Mouse (Mus musculus) embryonic fibroblast, embryonic 13.5 days (primary cell): Measurements from ENCODE around the gene 2610528A11Rik. TPM values are rescaled to one million over a fixed set of nuclear protein-coding genes. Genes with fewer than 3 reads are reported as not detected.

Experiments used
- H3K27ac ChIP-seq: 2 replicates; pipeline ENCODE4 v1.5.1; 2012; ENCODE audit warnings: low read length, control low read depth, inconsistent platforms; ENCODE audit not compliant: insufficient read depth
- H3K4me1 ChIP-seq: 2 replicates; pipeline ENCODE4 v1.6.1; 2011; ENCODE audit warnings: low read length; ENCODE audit not compliant: control insufficient read depth, insufficient read depth
- H3K4me3 ChIP-seq: 2 replicates; pipeline ENCODE4 v1.5.1; 2011; ENCODE audit warnings: mild to moderate bottlenecking, control low read depth, low read length; ENCODE audit not compliant: insufficient read depth
- CTCF ChIP-seq: IDR thresholded peaks from 2 replicates; pipeline ENCODE4 v1.5.1; 2011; ENCODE audit warnings: mild to moderate bottlenecking, control low read depth, low read length, moderate library complexity, borderline replicate concordance; ENCODE audit not compliant: insufficient read depth
- POLR2A ChIP-seq: IDR thresholded peaks from 2 replicates; pipeline ENCODE4 v1.6.1; 2011; ENCODE audit warnings: low read depth, mild to moderate bottlenecking, control low read depth, low read length, moderate library complexity
- polyA plus RNA-seq: library from polyadenylated mRNA; stranded (reverse); fragments of >200 nt; gene quantifications from 2 replicates; pipeline ENCODE4 v1.2.4, GENCODE M21; 2011; ENCODE audit warnings: low read depth; ENCODE audit not compliant: missing spikeins, insufficient read length

2610528A11Rik gene
- polyA plus RNA-seq, 1 experiment = not detected

DNA sequence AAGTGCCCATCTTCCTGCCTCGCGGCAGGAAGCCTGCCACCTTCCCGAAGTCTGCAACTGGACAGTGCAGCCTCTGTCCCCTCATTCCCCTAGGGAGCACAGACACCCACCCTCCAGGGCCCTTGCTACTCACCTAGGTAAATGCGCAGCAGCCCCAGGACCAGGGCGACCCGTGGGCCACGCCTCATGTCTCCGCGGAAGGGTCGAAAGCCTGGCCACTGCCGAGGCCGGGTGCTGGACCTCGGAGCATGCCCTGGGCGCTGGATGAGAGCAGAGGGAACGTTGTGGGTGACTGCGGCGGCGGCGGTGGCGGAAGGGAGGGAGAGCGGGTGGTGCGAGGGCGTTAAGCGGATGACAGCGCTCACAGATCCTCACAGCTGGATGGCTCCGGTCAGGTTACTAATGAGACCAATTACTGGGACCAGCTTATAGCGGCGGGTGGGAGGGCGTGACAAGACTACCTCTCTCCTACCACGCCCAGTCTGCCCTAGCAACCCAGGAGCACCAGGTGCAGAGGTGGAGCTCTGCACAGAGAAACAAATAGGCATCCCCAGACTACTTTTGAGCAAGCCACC lies 15.8 kb downstream of the 2610528A11Rik start, which contains the start of gene Cdhr1:
Gene Cdhr1, minus strand, starts transcription at position 392 of the 575 bp plus-strand sequence.
- no peaks in the 10 kb centered on the region for H3K4me1 ChIP-seq
- no peak for TF ChIP-seq CTCF
- TF ChIP-seq POLR2A = no peak
- H3K4me3 ChIP-seq = peak within 1 kb of the TSS; percentile 5
- no peak within 1 kb of the TSS for H3K27ac ChIP-seq

DNA sequence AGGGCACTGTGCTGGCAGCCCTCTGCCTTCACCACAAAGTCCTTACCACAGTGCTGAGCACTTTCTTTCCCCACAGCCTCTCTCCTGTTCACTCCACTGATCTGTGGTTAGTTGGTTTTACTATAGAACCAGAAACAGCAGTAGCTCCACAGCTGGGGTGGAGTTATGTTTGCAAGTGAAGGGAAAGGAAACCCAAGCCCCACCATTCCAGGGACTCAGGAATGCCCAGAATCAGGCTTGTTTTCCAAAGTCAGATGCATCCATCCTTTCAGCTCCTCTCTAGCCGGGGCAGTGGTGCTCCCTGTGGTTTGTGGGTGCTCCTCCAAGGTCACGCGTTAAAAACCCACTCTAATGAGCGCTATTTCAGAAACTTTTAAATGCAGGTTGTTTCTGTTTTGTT lies 18.3 kb downstream of the 2610528A11Rik start:
- Histone ChIP-seq H3K27ac (no peak overlapping the region), H3K4me3 (no peak overlapping the region), H3K4me1 (no peaks in the 10 kb centered on the region)
- TF ChIP-seq CTCF (no peak), POLR2A (no peak)

DNA sequence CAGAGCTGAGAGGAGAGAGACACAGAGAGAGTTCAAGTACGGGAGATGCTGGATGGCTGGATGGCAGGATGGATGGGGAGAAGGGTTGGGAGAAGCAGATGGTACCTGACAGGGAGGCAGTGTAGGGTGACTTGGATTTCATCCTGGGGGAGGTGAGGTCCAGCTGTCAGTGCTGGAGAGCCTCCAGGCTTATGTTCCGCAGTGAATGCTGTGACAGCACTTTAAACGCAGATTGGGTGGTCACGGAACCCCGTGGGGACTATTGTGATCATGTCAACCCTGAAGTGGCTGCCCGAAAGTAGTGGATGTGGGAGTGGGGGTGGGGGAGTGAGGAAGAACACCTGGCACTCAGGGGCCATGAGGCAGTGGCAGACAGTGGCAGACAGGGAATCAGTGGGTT lies 19.4 kb downstream of the 2610528A11Rik start:
- H3K4me1 ChIP-seq = no peaks in the 10 kb centered on the region
- no peak for TF ChIP-seq CTCF
- TF ChIP-seq POLR2A = no peak
- no peak overlapping the region for H3K4me3 ChIP-seq
- no peak overlapping the region for H3K27ac ChIP-seq

- no peak overlapping the region for H3K27ac ChIP-seq
- TF ChIP-seq POLR2A = no peak
- TF ChIP-seq CTCF = no peak
- no peaks in the 10 kb centered on the region for H3K4me1 ChIP-seq
- no peak overlapping the region for H3K4me3 ChIP-seq
These were observed 30.1 kb downstream of the 2610528A11Rik start for GRCm38 (mm10) chr14:37083755-37084154.

DNA sequence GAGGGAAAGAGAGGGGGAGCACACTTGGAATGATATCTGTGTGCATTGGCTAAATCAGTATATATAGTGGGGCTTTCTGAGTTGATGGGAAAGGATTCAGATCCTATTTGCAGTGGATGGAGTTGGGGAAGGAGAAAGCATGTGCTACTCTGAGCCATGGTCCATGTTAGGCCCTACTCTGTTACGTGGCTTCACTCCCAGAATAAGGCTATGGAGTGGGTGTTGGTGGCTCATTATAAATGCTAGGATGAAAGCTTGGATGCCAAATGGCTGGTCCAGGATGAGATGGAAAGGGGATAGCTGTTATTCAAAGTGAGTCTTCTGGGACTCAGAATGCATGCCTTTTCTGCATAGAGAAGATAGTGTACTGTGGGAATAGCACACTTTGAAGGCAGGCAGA lies 33.1 kb downstream of the 2610528A11Rik start:
- Histone ChIP-seq H3K4me3 (no peak overlapping the region), H3K27ac (no peak overlapping the region), H3K4me1 (no peaks in the 10 kb centered on the region)
- TF ChIP-seq CTCF = no peak
- TF ChIP-seq POLR2A = no peak

GRCm38 (mm10) chr14:37068516-37068915 lies 45.3 kb downstream of the 2610528A11Rik start:
- TF ChIP-seq CTCF = no peak

DNA sequence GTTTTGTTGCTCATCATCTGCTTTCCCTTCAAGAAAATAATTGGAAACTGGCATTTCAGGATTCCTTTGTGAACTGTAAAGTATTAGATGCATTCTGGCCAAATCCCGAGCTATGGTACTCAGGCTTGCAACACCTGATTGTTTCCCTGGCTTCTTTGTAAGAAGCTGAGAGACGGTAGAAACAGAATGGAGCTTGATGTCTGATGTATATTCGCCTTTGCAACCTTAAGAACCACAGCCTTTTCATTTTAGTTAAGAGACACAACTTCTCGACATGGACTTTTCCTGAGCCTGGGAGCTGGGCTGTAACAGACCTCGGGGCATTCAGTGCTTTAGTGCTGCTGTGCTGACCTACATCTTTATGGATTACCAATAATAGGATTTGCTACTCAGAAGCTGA lies 46.2 kb downstream of the 2610528A11Rik start, which contains the start of gene Lrit2:
Gene Lrit2, plus strand, starts transcription at position 301 of the 400 bp plus-strand sequence.
- TF ChIP-seq POLR2A (no peak), CTCF (no peak)
- Histone ChIP-seq H3K27ac (no peak within 1 kb of the TSS), H3K4me1 (no peaks in the 10 kb centered on the region), H3K4me3 (no peak within 1 kb of the TSS)

More at GRCm38 (mm10) chr14:37068516-37068915, 45.3 kb downstream of the 2610528A11Rik start:
- H3K4me3 ChIP-seq = no peak overlapping the region
- no peaks in the 10 kb centered on the region for H3K4me1 ChIP-seq
- H3K27ac ChIP-seq = no peak overlapping the region

GRCm38 (mm10) chr14:37066636-37067035 lies 47.2 kb downstream of the 2610528A11Rik start:
- H3K27ac ChIP-seq = no peak overlapping the region
- TF ChIP-seq POLR2A = no peak
- TF ChIP-seq CTCF = no peak
- H3K4me1 ChIP-seq = no peaks in the 10 kb centered on the region
- H3K4me3 ChIP-seq = no peak overlapping the region

DNA sequence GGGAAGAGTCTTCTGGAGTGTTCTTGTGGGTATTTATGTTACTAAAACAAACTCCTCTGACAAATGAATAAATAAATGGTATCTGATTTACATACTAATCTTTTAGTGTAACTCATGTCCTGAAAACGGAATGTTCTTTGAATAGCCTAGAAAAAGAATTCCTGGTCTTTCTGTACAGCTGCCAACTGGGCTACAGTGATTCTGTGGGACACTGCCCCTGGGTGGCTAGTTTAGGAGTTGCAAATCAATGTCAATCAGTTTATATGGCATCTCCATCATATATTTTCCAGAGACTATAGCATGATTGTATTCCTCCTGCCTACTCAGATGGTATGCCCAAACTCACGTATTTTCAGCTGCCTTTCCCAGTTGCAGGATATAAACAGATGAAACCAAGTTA lies 49.0 kb downstream of the 2610528A11Rik start:
- Histone ChIP-seq H3K27ac (no peak overlapping the region), H3K4me3 (no peak overlapping the region), H3K4me1 (no peaks in the 10 kb centered on the region)
- no peak for TF ChIP-seq POLR2A
- no peak for TF ChIP-seq CTCF

Other genes starting within 250 kb of the 2610528A11Rik start
- gene Ccser2, start 145.2 kb downstream of the 2610528A11Rik start, polyA plus RNA-seq = 47.4 and 59.7 TPM in 2 replicates
- not detected in 2 replicates for gene Rgr, start 65.1 kb downstream of the 2610528A11Rik start, polyA plus RNA-seq
- gene Lrit1, start 59.2 kb downstream of the 2610528A11Rik start, polyA plus RNA-seq = not detected in 2 replicates
- not detected in 2 replicates for gene Lrit2, start 46.1 kb downstream of the 2610528A11Rik start, polyA plus RNA-seq
- 0.83 and 0.90 TPM in 2 replicates for gene Cdhr1, start 15.7 kb downstream of the 2610528A11Rik start, polyA plus RNA-seq
- gene Ghitm, start 21.2 kb upstream of the 2610528A11Rik start, polyA plus RNA-seq = 293 and 339 TPM in 2 replicates